Mouse (Mus musculus) neural tube, embryonic 11.5 days (tissue): ENCODE results near the gene Bhlhb9. TPM values are rescaled to one million over a fixed set of nuclear protein-coding genes. Genes with fewer than 3 reads are reported as not detected.
"Not testable (repeated sequence)": the region's sequence is repeated elsewhere in the genome, so short reads cannot be mapped to it uniquely, and the experiment has no call there.

ENCODE experiments used
- ATAC-seq: fragments of 200-750 bp; cut with Nextera tagmentation; 2 replicates; pipeline ENCODE4 v1.8.0; 2017; ENCODE audit warnings: moderate number of reproducible peaks, mild to moderate bottlenecking, moderate TSS enrichment, moderate library complexity; ENCODE audit not compliant: insufficient read depth, low FRiP score, low TSS enrichment
- DNase-seq: peaks from one replicate; pipeline ENCODE4 v3.0.0-alpha.2; 2015; ENCODE audit warnings: low spot score
- H3K27ac ChIP-seq: fragments of 300-500 bp; sonication (generic); 2 replicates; pipeline ENCODE4 v1.5.1; 2014; ENCODE audit warnings: low read depth, mild to moderate bottlenecking, low read length
- H3K27me3 ChIP-seq: fragments of 300-500 bp; sonication (generic); 2 replicates; pipeline ENCODE4 v1.6.1; 2014; ENCODE audit warnings: mild to moderate bottlenecking, low read length, mixed read lengths; ENCODE audit not compliant: control insufficient read depth, insufficient read depth
- H3K36me3 ChIP-seq: fragments of 300-500 bp; sonication (generic); 2 replicates; pipeline ENCODE4 v1.6.1; 2014; ENCODE audit warnings: mild to moderate bottlenecking, low read length, moderate library complexity, mixed read lengths; ENCODE audit not compliant: control insufficient read depth, insufficient read depth
- H3K4me1 ChIP-seq: fragments of 300-500 bp; sonication (generic); 2 replicates; pipeline ENCODE4 v1.6.1; 2014; ENCODE audit warnings: low read length, mixed read lengths; ENCODE audit not compliant: control insufficient read depth, insufficient read depth
- H3K4me2 ChIP-seq: fragments of 300-500 bp; sonication (generic); 2 replicates; pipeline ENCODE4 v1.6.1; 2014; ENCODE audit warnings: low read depth, mild to moderate bottlenecking, moderate library complexity
- H3K4me3 ChIP-seq: fragments of 300-500 bp; sonication (generic); 2 replicates; pipeline ENCODE4 v1.5.1; 2014; ENCODE audit warnings: low read depth, low read length
- H3K9ac ChIP-seq: fragments of 300-500 bp; sonication (generic); 2 replicates; pipeline ENCODE4 v1.6.1; 2014; ENCODE audit warnings: mild to moderate bottlenecking, low read length
- H3K9me3 ChIP-seq: fragments of 300-500 bp; sonication (generic); 2 replicates; pipeline ENCODE4 v1.6.1; 2016; ENCODE audit warnings: low read length; ENCODE audit not compliant: control insufficient read depth
- WGBS: fragments of 180-500 bp; shearing (Covaris S2); extraction: QIAGEN DNeasy Blood & Tissue Kit; methylation state at CpG from one replicate; pipeline ENCODE4 v1.1.7; 2014; 5-methylcytosine and 5-hydroxymethylcytosine counted together
- polyA plus RNA-seq: library from polyadenylated mRNA; unstranded; fragments of >200 nt; fragmentation: Nextera tagmentation; extraction: Ambion mirVana; gene quantifications from 2 replicates; pipeline ENCODE4 v1.2.1, GENCODE M21; 2014

Gene Bhlhb9
- 67.8 and 72.4 TPM in 2 replicates for polyA plus RNA-seq

- Histone ChIP-seq H3K9ac (peak within 1 kb of the TSS; percentile 54), H3K4me3 (peak within 1 kb of the TSS; percentile 52), H3K4me2 (peak within 1 kb of the TSS; percentile 56), H3K27ac (peak within 1 kb of the TSS; percentile 34; the same call in 1 of the 2 replicates)
- not testable (repeated sequence) for H3K4me1 ChIP-seq, H3K36me3 ChIP-seq, H3K9me3 ChIP-seq, H3K27me3 ChIP-seq
- 11% methylated on average over 3 of the region's 5 CpGs for WGBS
- DNase-seq (peak; percentile 15), ATAC-seq (0 out of 2 replicates have a peak, but pooled peaks have one; percentile 1)
These were observed at the start of gene Bhlhb9 for GRCm38 (mm10) chrX:135797212-135797644. Bhlhb9 (plus strand) TSS chrX:135797594.

GRCm38 (mm10) chrX:135752832-135753231, 44.6 kb upstream of the Bhlhb9 start:
- no peak for ATAC-seq
- Histone ChIP-seq H3K4me2 (no peak overlapping the region), H3K4me1 (no peaks in the 10 kb centered on the region), H3K9ac (no peak overlapping the region), H3K27me3 (no peaks in the 10 kb centered on the region), H3K9me3 (no peaks in the 10 kb centered on the region), H3K27ac (no peak overlapping the region), H3K4me3 (no peak overlapping the region), H3K36me3 (no peaks in the 10 kb centered on the region)
- WGBS: 2% methylated on average over 2 of the region's 2 CpGs
- DNase-seq: peak; percentile 69

- no peak overlapping the region for H3K4me2 ChIP-seq
- no peak overlapping the region for H3K4me3 ChIP-seq
- no peaks in the 10 kb centered on the region for H3K9me3 ChIP-seq
- H3K4me1 ChIP-seq: no peaks in the 10 kb centered on the region
- H3K9ac ChIP-seq: no peak overlapping the region
- H3K36me3 ChIP-seq: no peaks in the 10 kb centered on the region
- no peaks in the 10 kb centered on the region for H3K27me3 ChIP-seq
- no peak for ATAC-seq
- H3K27ac ChIP-seq: no peak overlapping the region
- DNase-seq: no peak
These were observed 35.7 kb upstream of the Bhlhb9 start for GRCm38 (mm10) chrX:135761707-135762106.

GRCm38 (mm10) chrX:135768043-135768548, 29.3 kb upstream of the Bhlhb9 start:
- Histone ChIP-seq H3K4me3 (no peak overlapping the region), H3K36me3 (no peaks in the 10 kb centered on the region), H3K4me1 (no peaks in the 10 kb centered on the region), H3K27ac (no peak overlapping the region), H3K9me3 (no peaks in the 10 kb centered on the region), H3K4me2 (no peak overlapping the region), H3K9ac (no peak overlapping the region), H3K27me3 (no peaks in the 10 kb centered on the region)
- no peak for DNase-seq
- 85% methylated on average over 3 of the region's 3 CpGs for WGBS
- no peak for ATAC-seq

GRCm38 (mm10) chrX:135768565-135768964, 28.8 kb upstream of the Bhlhb9 start:
- ATAC-seq: no peak
- Histone ChIP-seq H3K36me3 (no peaks in the 10 kb centered on the region), H3K4me1 (no peaks in the 10 kb centered on the region), H3K4me2 (no peak overlapping the region), H3K9me3 (no peaks in the 10 kb centered on the region), H3K4me3 (no peak overlapping the region), H3K27ac (no peak overlapping the region), H3K27me3 (no peaks in the 10 kb centered on the region), H3K9ac (no peak overlapping the region)
- DNase-seq: no peak
- WGBS: 81% methylated on average over 2 of the region's 2 CpGs

DNA sequence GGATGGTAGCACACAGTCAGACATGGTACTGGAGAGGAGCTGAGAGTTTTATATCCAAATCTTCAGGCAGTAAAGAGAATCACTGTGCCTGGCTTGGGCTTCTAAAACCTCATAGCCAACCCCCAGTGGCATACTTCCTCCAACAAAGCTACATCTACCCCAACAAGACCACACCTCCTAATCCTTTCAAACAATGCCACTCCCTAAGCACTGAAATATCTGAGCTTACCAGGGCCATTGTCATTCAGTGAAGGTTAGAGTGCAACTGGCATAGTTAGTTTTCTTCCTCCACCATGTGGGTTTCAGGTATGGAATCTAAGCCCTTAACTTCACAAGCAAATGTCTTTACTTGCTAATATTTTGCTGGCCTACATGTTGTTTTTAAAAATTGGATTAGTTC, 5.9 kb upstream of the Bhlhb9 start:
- ATAC-seq (no peak), DNase-seq (no peak)
- no peak overlapping the region for H3K27ac ChIP-seq
- no peaks in the 10 kb centered on the region for H3K27me3 ChIP-seq
- no peak overlapping the region for H3K4me3 ChIP-seq
- no peak overlapping the region for H3K4me2 ChIP-seq
- H3K9ac ChIP-seq: no peak overlapping the region
- no peaks in the 10 kb centered on the region for H3K4me1 ChIP-seq
- no peaks in the 10 kb centered on the region for H3K9me3 ChIP-seq
- no peaks in the 10 kb centered on the region for H3K36me3 ChIP-seq

GRCm38 (mm10) chrX:135792326-135792725, 5.1 kb upstream of the Bhlhb9 start:
- Histone ChIP-seq H3K4me3 (no peak overlapping the region), H3K27ac (no peak overlapping the region), H3K27me3 (no peaks in the 10 kb centered on the region), H3K9me3 (no peaks in the 10 kb centered on the region), H3K36me3 (no peaks in the 10 kb centered on the region), H3K9ac (no peak overlapping the region), H3K4me1 (no peaks in the 10 kb centered on the region), H3K4me2 (no peak overlapping the region)
- WGBS: 68% methylated on average over 6 of the region's 6 CpGs
- no peak for DNase-seq
- ATAC-seq: no peak

- ATAC-seq (peak; percentile 93), DNase-seq (peak; percentile 79)
- Histone ChIP-seq H3K9ac (peak overlapping the region; percentile 54), H3K4me2 (peak overlapping the region; percentile 56), H3K4me3 (peak overlapping the region; percentile 52)
- not testable (repeated sequence) for H3K27ac ChIP-seq, H3K27me3 ChIP-seq, H3K4me1 ChIP-seq, H3K9me3 ChIP-seq, H3K36me3 ChIP-seq
- WGBS: 25% methylated on average over 25 of the region's 27 CpGs
These were observed 1.6 kb upstream of the Bhlhb9 start for GRCm38 (mm10) chrX:135795591-135796304.
